Mouse (Mus musculus) heart, embryonic 15.5 days (tissue): Measurements from ENCODE around the gene Dap3. TPM values are rescaled to one million over a fixed set of nuclear protein-coding genes. Genes with fewer than 3 reads are reported as not detected.
"Not testable (repeated sequence)": the region's sequence is repeated elsewhere in the genome, so short reads cannot be mapped to it uniquely, and the experiment has no call there.

Experiments
- ATAC-seq: fragments of 200-750 bp; cut with Nextera tagmentation; replicated peaks from 2 replicates; pipeline ENCODE4 v1.8.0; 2017; ENCODE audit warnings: low read depth, moderate TSS enrichment; ENCODE audit not compliant: insufficient number of reproducible peaks, insufficient read depth, low FRiP score
- H3K27ac ChIP-seq: fragments of 300-500 bp; sonication (generic); 2 replicates; pipeline ENCODE4 v1.5.1; 2015; ENCODE audit warnings: mild to moderate bottlenecking, inconsistent platforms
- H3K27me3 ChIP-seq: fragments of 300-500 bp; sonication (generic); 2 replicates; pipeline ENCODE4 v1.6.1; 2015; ENCODE audit warnings: inconsistent platforms
- H3K36me3 ChIP-seq: fragments of 300-500 bp; sonication (generic); 2 replicates; pipeline ENCODE4 v1.6.1; 2015; ENCODE audit warnings: mild to moderate bottlenecking, inconsistent platforms
- H3K4me1 ChIP-seq: fragments of 300-500 bp; sonication (generic); replicated peaks from 2 replicates; pipeline ENCODE4 v1.6.1; 2015; ENCODE audit warnings: inconsistent platforms
- H3K4me2 ChIP-seq: fragments of 300-500 bp; sonication (generic); 2 replicates; pipeline ENCODE4 v1.6.1; 2015; ENCODE audit warnings: inconsistent platforms, mild to moderate bottlenecking, moderate library complexity
- H3K4me3 ChIP-seq: fragments of 300-500 bp; sonication (generic); 2 replicates; pipeline ENCODE4 v1.5.1; 2015; ENCODE audit warnings: mild to moderate bottlenecking, inconsistent platforms
- H3K9ac ChIP-seq: fragments of 300-500 bp; sonication (generic); 2 replicates; pipeline ENCODE4 v1.6.1; 2015; ENCODE audit warnings: mild to moderate bottlenecking, inconsistent platforms
- H3K9me3 ChIP-seq: fragments of 300-500 bp; sonication (generic); replicated peaks from 2 replicates; pipeline ENCODE4 v1.6.1; 2016; ENCODE audit warnings: inconsistent platforms
- WGBS: fragments of 180-500 bp; shearing (Covaris S2); methylation state at CpG from one replicate; pipeline ENCODE4 v1.1.7; 2015; ENCODE audit warnings: mixed read lengths; 5-methylcytosine and 5-hydroxymethylcytosine counted together
- polyA plus RNA-seq: library from polyadenylated mRNA; unstranded; fragments of >200 nt; fragmentation: Nextera tagmentation; extraction: Ambion mirVana; gene quantifications from 2 replicates; pipeline ENCODE4 v1.2.1, GENCODE M21; 2015

Dap3 gene
- polyA plus RNA-seq, 1 experiment from 2014 or later: 135 TPM

GRCm38 (mm10) chr3:88906393-88907159, 44.4 kb downstream of the Dap3 start:
- no peak overlapping the region for H3K9ac ChIP-seq
- H3K4me3 ChIP-seq: no peak overlapping the region
- 88% methylated on average over 6 of the region's 6 CpGs for WGBS
- no peak overlapping the region for H3K27ac ChIP-seq
- no peak overlapping the region for H3K4me2 ChIP-seq
- H3K27me3 ChIP-seq: no peaks in the 10 kb centered on the region
- peaks cover 86% of the 10 kb centered on the region for H3K36me3 ChIP-seq
- H3K9me3 ChIP-seq: no peaks in the 10 kb centered on the region
- no peaks in the 10 kb centered on the region for H3K4me1 ChIP-seq
- no peak for ATAC-seq

GRCm38 (mm10) chr3:88905741-88906140, 45.2 kb downstream of the Dap3 start:
- Histone ChIP-seq H3K9me3 (no peaks in the 10 kb centered on the region), H3K4me1 (no peaks in the 10 kb centered on the region), H3K4me3 (no peak overlapping the region), H3K4me2 (no peak overlapping the region), H3K27ac (no peak overlapping the region), H3K9ac (no peak overlapping the region), H3K36me3 (peaks cover 83% of the 10 kb centered on the region), H3K27me3 (no peaks in the 10 kb centered on the region)
- 88% methylated on average over 2 of the region's 2 CpGs for WGBS
- ATAC-seq: no peak

- Histone ChIP-seq H3K36me3 (peaks cover 80% of the 10 kb centered on the region), H3K9ac (no peak overlapping the region), H3K27ac (no peak overlapping the region), H3K9me3 (no peaks in the 10 kb centered on the region), H3K4me3 (no peak overlapping the region), H3K4me1 (no peaks in the 10 kb centered on the region), H3K27me3 (no peaks in the 10 kb centered on the region), H3K4me2 (no peak overlapping the region)
- no peak for ATAC-seq
- 83% methylated on average over 6 of the region's 6 CpGs for WGBS
These were observed 45.8 kb downstream of the Dap3 start for GRCm38 (mm10) chr3:88905209-88905608.

GRCm38 (mm10) chr3:88904803-88905202, 46.2 kb downstream of the Dap3 start:
- 92% methylated on average over 3 of the region's 3 CpGs for WGBS
- no peak overlapping the region for H3K27ac ChIP-seq
- H3K27me3 ChIP-seq: no peaks in the 10 kb centered on the region
- peaks cover 76% of the 10 kb centered on the region for H3K36me3 ChIP-seq
- ATAC-seq: no peak
- no peak overlapping the region for H3K9ac ChIP-seq
- no peaks in the 10 kb centered on the region for H3K4me1 ChIP-seq
- H3K4me3 ChIP-seq: no peak overlapping the region
- no peaks in the 10 kb centered on the region for H3K9me3 ChIP-seq
- no peak overlapping the region for H3K4me2 ChIP-seq

- ATAC-seq, H3K9me3 ChIP-seq, H3K4me3 ChIP-seq, H3K9ac ChIP-seq, H3K27me3 ChIP-seq, H3K4me2 ChIP-seq, H3K27ac ChIP-seq, H3K4me1 ChIP-seq: not testable (repeated sequence)
- H3K36me3 ChIP-seq: peaks cover 15% of the 10 kb centered on the region
- 96% methylated on average over 7 of the region's 7 CpGs for WGBS
These were observed 58.0 kb downstream of the Dap3 start for GRCm38 (mm10) chr3:88893011-88893410.

GRCm38 (mm10) chr3:88882536-88882935, 68.4 kb downstream of the Dap3 start:
- 96% methylated on average over 4 of the region's 4 CpGs for WGBS
- not testable (repeated sequence) for H3K27ac ChIP-seq, H3K9me3 ChIP-seq, H3K36me3 ChIP-seq, H3K4me3 ChIP-seq, ATAC-seq, H3K4me1 ChIP-seq, H3K27me3 ChIP-seq, H3K9ac ChIP-seq, H3K4me2 ChIP-seq

Other genes with a start within 250 kb of the Dap3 start
- gene Rit1, start 234.3 kb downstream of the Dap3 start, polyA plus RNA-seq: 49.9 and 55.5 TPM in 2 replicates
- 10.8 and 14.4 TPM in 2 replicates for gene Syt11, start 176.0 kb downstream of the Dap3 start, polyA plus RNA-seq
- 6.0 and 7.4 TPM in 2 replicates for gene Gon4l, start 116.0 kb downstream of the Dap3 start, polyA plus RNA-seq
- gene Msto1, start 37.2 kb downstream of the Dap3 start, polyA plus RNA-seq: 37.3 and 44.6 TPM in 2 replicates
- gene Ash1l, start 559 bp downstream of the Dap3 start, polyA plus RNA-seq: 13.3 and 13.6 TPM in 2 replicates
- gene Rusc1, start 142.1 kb upstream of the Dap3 start, polyA plus RNA-seq: 7.5 and 12.6 TPM in 2 replicates
- 0.06 TPM in 1 of 2 replicates, not detected in the other for gene Gm43738, start 149.9 kb upstream of the Dap3 start, polyA plus RNA-seq
- gene Fdps, start 150.8 kb upstream of the Dap3 start, polyA plus RNA-seq: 86.6 and 124 TPM in 2 replicates
- 0.09 and 0.61 TPM in 2 replicates for gene Pklr, start 185.0 kb upstream of the Dap3 start, polyA plus RNA-seq
- gene Hcn3, start 209.0 kb upstream of the Dap3 start, polyA plus RNA-seq: 0.52 and 1.1 TPM in 2 replicates
- 14.2 and 20.1 TPM in 2 replicates for gene Clk2, start 213.6 kb upstream of the Dap3 start, polyA plus RNA-seq
- gene Scamp3, start 226.3 kb upstream of the Dap3 start, polyA plus RNA-seq: 70.9 and 92.8 TPM in 2 replicates
- gene Fam189b, start 232.0 kb upstream of the Dap3 start, polyA plus RNA-seq: 10.5 and 19.2 TPM in 2 replicates